Mouse (Mus musculus): ENCODE data around the gene Psmf1. TPM values are rescaled to one million over a fixed set of nuclear protein-coding genes. Genes with fewer than 3 reads are reported as not detected.

Psmf1 gene
- polyA plus RNA-seq (2012), result 5.2 and 15.3 TPM in 2 replicates

DNA sequence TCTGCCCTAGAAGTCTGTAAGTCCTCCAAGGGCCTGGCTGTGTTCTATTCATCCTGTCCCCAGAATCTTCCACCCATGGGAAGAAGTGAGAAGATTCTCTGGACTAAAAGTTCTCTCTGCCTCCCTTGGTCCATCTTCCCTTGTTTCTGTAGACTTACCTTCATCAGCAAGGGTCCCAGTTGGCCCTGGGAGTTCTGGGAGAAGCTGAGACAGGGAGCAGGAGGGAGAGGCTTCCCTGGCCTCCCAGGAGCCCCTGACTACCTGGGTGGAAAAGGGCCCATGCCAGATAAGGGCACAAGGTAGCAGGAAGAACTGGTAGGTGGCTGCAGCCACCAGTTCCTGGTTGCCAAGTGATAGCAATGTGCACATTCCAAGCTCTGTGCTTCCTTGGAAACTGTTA lies at the start of gene Psmf1:
TSS of gene Psmf1 (minus strand) at position 342 of the 400 bp plus-strand sequence.
- H3K27me3 ChIP-seq (ENCODE audit: control insufficient read depth), result peaks cover 14% of the 10 kb centered on the region
- peaks cover 63% of the 10 kb centered on the region for H3K4me1 ChIP-seq (ENCODE audit: control insufficient read depth)
- no peaks in the 10 kb centered on the region for H3K9me3 ChIP-seq (ENCODE audit: control insufficient read depth, low read length)
- TF ChIP-seq GATA1 (IDR thresholded peaks at IDR 0.05; ENCODE audit: low read length) (no peak), TAL1 (IDR thresholded peaks at IDR 0.05; ENCODE audit: low read length) (no peak)
- H3K4me3 ChIP-seq (replicated peaks), result peak within 1 kb of the TSS; percentile 35
- peaks cover 13% of the 10 kb centered on the region for H3K36me3 ChIP-seq (ENCODE audit: control insufficient read depth)

DNA sequence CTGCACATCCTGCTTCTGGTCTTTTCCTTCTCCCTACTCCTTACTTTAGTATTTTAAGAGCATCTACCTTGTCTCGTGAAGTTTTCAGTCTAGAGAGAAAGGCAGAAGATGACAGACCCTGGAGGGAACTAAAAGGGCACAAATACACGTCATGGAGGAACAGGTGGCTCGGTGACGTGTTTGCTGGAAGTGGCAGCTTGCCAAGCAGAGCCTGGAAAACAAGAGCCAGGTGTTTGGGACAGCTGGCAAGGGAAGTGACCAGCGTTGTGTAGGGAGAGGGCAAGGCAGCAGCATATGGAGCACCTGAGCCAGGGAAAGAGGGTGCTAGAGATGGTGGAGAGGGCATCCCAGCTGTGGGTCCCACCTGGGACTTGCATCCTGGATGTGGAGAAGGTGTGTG lies 47.2 kb upstream of the Psmf1 start:
- no peaks in the 10 kb centered on the region for H3K36me3 ChIP-seq (ENCODE audit: control insufficient read depth)
- no peaks in the 10 kb centered on the region for H3K27me3 ChIP-seq (ENCODE audit: control insufficient read depth)
- no peaks in the 10 kb centered on the region for H3K9me3 ChIP-seq (ENCODE audit: control insufficient read depth, low read length)
- TF ChIP-seq GATA1 (IDR thresholded peaks at IDR 0.05; ENCODE audit: low read length) (no peak), TAL1 (IDR thresholded peaks at IDR 0.05; ENCODE audit: low read length) (no peak)
- H3K4me3 ChIP-seq (replicated peaks), result no peak overlapping the region
- no peaks in the 10 kb centered on the region for H3K4me1 ChIP-seq (ENCODE audit: control insufficient read depth)

DNA sequence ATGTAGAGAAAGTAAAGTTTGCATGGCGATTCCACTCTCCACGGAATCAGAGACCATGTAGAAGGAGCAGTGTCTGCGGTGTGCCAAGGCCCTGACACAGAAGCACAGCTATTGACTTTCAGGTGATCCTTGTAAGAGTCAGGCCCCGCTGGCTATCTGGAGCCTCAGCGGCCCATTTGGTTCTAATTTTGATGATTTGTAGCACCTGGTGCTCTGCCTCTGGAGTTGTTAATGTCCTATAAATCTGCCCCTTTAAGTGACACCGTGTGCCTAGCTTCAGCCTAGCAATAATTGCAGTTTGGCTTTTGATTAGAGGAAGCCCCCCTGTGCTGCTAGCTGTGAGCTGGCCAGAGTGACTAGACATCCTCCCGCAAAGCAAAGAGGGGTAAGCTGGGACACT lies 46.2 kb upstream of the Psmf1 start:
- no peaks in the 10 kb centered on the region for H3K4me1 ChIP-seq (ENCODE audit: control insufficient read depth)
- no peaks in the 10 kb centered on the region for H3K27me3 ChIP-seq (ENCODE audit: control insufficient read depth)
- no peaks in the 10 kb centered on the region for H3K36me3 ChIP-seq (ENCODE audit: control insufficient read depth)
- no peaks in the 10 kb centered on the region for H3K9me3 ChIP-seq (ENCODE audit: control insufficient read depth, low read length)
- no peak overlapping the region for H3K4me3 ChIP-seq (replicated peaks)
- TF ChIP-seq GATA1 (IDR thresholded peaks at IDR 0.05; ENCODE audit: low read length), result no peak
- no peak for TF ChIP-seq TAL1 (IDR thresholded peaks at IDR 0.05; ENCODE audit: low read length)

DNA sequence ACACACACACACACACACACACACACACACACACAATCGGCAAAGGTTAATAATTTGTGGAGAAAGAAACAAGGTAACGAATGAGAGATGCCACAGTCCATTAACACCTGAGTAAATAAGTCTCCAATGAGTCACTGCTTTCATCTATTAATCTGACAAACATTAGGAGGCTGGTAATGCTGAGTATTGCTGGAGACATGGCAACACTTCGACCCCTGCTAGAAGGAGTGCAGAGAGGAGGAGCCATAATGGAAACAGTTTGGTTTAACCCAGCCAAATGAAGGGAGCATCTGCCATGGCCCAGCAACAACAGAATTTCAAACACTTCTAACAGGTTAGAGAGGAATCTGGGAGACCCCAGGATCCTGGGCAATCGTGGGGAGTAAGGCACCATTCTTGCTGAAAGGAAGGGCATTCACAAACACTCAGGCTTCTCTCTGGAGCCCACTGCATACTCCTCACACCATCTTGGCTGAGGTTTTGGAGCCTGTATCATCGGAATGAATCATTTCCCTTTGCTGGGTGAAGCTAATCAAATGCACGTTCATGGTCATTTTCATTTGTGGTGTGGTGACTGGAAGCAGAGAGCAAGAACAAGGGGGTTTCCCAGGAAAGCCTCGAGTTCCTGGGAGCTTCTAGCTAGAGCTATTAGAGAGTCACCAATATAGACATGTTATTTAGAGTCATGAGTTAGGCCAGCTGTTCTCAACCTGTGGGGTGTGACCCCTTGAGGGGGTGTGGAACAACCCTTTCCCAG lies 44.4 kb upstream of the Psmf1 start:
- Histone ChIP-seq H3K9me3 (ENCODE audit: control insufficient read depth, low read length) (no peaks in the 10 kb centered on the region), H3K36me3 (ENCODE audit: control insufficient read depth) (no peaks in the 10 kb centered on the region), H3K4me3 (replicated peaks) (no peak overlapping the region), H3K4me1 (ENCODE audit: control insufficient read depth) (no peaks in the 10 kb centered on the region), H3K27me3 (ENCODE audit: control insufficient read depth) (no peaks in the 10 kb centered on the region)
- no peak for TF ChIP-seq TAL1 (IDR thresholded peaks at IDR 0.05; ENCODE audit: low read length)
- no peak for TF ChIP-seq GATA1 (IDR thresholded peaks at IDR 0.05; ENCODE audit: low read length)

GRCm38 (mm10) chr2:151783493-151783892 lies 39.5 kb upstream of the Psmf1 start:
- Histone ChIP-seq H3K4me3 (replicated peaks) (no peak overlapping the region), H3K36me3 (ENCODE audit: control insufficient read depth) (no peaks in the 10 kb centered on the region), H3K4me1 (ENCODE audit: control insufficient read depth) (no peaks in the 10 kb centered on the region), H3K27me3 (ENCODE audit: control insufficient read depth) (no peaks in the 10 kb centered on the region), H3K9me3 (ENCODE audit: control insufficient read depth, low read length) (peaks cover 2% of the 10 kb centered on the region; the same call in 1 of the 2 replicates)
- TF ChIP-seq TAL1 (IDR thresholded peaks at IDR 0.05; ENCODE audit: low read length), result no peak
- TF ChIP-seq GATA1 (IDR thresholded peaks at IDR 0.05; ENCODE audit: low read length), result no peak

DNA sequence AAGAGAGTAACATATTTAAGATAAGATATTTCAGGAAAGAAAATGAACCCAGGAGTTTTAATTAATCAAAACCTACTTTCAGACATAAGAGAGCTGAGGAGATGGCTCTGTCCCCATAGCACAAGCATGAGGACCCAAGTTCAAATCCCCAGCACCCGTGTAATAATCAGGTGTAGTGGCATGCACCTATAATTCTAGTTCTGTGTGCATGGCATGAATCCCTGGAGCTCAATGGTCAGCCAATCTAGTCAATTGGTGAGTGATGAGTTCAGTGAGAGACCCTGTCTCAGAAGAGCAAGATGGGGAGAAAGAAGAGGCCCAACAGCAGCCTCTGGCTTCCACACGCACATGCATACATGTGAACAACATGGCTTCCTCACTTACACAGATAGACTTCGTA lies 33.4 kb upstream of the Psmf1 start:
- no peaks in the 10 kb centered on the region for H3K9me3 ChIP-seq (ENCODE audit: control insufficient read depth, low read length)
- H3K4me3 ChIP-seq (replicated peaks), result no peak overlapping the region
- TF ChIP-seq GATA1 (IDR thresholded peaks at IDR 0.05; ENCODE audit: low read length) (no peak), TAL1 (IDR thresholded peaks at IDR 0.05; ENCODE audit: low read length) (no peak)
- H3K27me3 ChIP-seq (ENCODE audit: control insufficient read depth), result no peaks in the 10 kb centered on the region
- H3K4me1 ChIP-seq (ENCODE audit: control insufficient read depth), result no peaks in the 10 kb centered on the region
- H3K36me3 ChIP-seq (ENCODE audit: control insufficient read depth), result no peaks in the 10 kb centered on the region

DNA sequence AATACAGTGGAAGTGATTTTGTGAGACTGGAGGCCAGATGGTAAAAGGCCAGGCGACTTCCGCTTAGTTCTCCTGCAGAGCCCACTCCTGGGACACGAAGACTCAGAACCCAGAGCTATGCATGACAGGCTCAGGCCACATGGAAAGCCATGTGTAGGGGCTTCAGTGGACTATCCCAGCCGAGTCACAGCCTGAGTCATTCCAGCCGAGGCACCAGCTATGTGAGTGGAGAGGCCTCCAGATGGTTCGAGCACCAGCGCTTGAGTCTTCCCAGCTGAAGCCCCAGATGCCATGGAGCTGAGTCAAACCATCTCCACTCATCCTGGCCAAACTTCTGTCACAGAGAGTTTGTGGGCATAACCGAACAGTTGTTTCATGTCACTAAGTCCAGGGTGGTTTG lies 29.5 kb upstream of the Psmf1 start:
- Histone ChIP-seq H3K4me3 (replicated peaks) (no peak overlapping the region), H3K9me3 (ENCODE audit: control insufficient read depth, low read length) (no peaks in the 10 kb centered on the region), H3K36me3 (ENCODE audit: control insufficient read depth) (no peaks in the 10 kb centered on the region), H3K4me1 (ENCODE audit: control insufficient read depth) (no peaks in the 10 kb centered on the region), H3K27me3 (ENCODE audit: control insufficient read depth) (no peaks in the 10 kb centered on the region)
- TF ChIP-seq TAL1 (IDR thresholded peaks at IDR 0.05; ENCODE audit: low read length), result no peak
- TF ChIP-seq GATA1 (IDR thresholded peaks at IDR 0.05; ENCODE audit: low read length), result no peak

DNA sequence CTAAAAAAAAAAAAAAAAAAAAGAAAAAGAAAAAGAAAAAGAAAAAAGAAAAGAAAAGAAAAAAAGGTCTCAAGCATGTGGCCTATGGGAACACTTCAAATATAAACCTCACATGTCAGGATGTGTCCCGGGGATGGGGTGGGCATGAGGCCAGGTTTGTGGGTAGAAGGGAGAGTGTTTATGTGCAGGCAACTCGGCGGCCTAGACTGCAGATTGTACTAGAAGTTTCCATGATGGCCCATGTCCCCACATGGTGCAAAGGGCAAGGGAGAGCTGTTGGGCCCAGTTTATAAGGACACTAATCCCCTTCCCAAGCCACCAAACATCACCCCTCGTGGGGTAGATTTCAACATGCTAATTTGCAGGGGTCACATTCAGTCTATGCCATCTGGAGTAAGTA lies 28.2 kb upstream of the Psmf1 start:
- Histone ChIP-seq H3K27me3 (ENCODE audit: control insufficient read depth) (no peaks in the 10 kb centered on the region), H3K36me3 (ENCODE audit: control insufficient read depth) (no peaks in the 10 kb centered on the region), H3K4me1 (ENCODE audit: control insufficient read depth) (no peaks in the 10 kb centered on the region), H3K4me3 (replicated peaks) (no peak overlapping the region), H3K9me3 (ENCODE audit: control insufficient read depth, low read length) (no peaks in the 10 kb centered on the region)
- TF ChIP-seq TAL1 (IDR thresholded peaks at IDR 0.05; ENCODE audit: low read length) (no peak), GATA1 (IDR thresholded peaks at IDR 0.05; ENCODE audit: low read length) (no peak)

- Histone ChIP-seq H3K9me3 (ENCODE audit: control insufficient read depth, low read length) (no peaks in the 10 kb centered on the region), H3K36me3 (ENCODE audit: control insufficient read depth) (no peaks in the 10 kb centered on the region), H3K4me1 (ENCODE audit: control insufficient read depth) (no peaks in the 10 kb centered on the region), H3K4me3 (replicated peaks) (no peak overlapping the region), H3K27me3 (ENCODE audit: control insufficient read depth) (no peaks in the 10 kb centered on the region)
- TF ChIP-seq GATA1 (IDR thresholded peaks at IDR 0.05; ENCODE audit: low read length) (no peak), TAL1 (IDR thresholded peaks at IDR 0.05; ENCODE audit: low read length) (no peak)
Measured at GRCm38 (mm10) chr2:151764557-151764956, 20.6 kb upstream of the Psmf1 start.
